In the genomic region with DNA sequence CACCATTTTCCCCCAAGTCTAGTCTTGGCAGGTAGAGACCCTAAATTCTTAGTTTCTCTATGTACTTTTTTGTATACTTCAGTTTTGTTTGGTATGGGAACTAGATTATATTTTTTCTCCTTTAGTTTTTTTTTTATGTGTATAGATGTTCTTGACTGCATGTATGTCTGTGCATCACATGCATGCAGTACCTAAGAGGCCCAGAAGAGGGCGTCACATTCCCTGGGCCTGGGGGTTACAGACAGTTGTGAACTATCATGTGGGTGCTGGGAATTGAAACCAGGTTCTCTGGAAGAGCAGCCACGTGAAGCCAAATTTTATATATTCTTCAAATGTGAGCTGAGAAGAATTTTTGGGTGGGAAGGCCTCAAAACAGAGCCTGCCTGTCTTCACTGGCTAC, we compare ENCODE assay signal across 23 mouse cellular contexts. TPM values are rescaled to one million over a fixed set of nuclear protein-coding genes. Genes with fewer than 3 reads are reported as not detected.
A peak's percentile ranks its signal among the peaks of the same experiment; 100 is the strongest.
DNase-seq lines count a peak whose midpoint lies in the region; ATAC-seq and TF ChIP-seq lines count a peak whose summit lies in the region.
"Had no signal": no experiment of that assay in that cellular context is flagged by ENCODE, and none has a peak within 500 bp of the region (broad histone marks: within the 10 kb centered on the region; RNA-seq: fewer than 3 reads in every experiment).

No protein-coding gene starts in this region.

- H3K27me3 ChIP-seq in heart, adult 2 months (ENCODE audit: control insufficient read depth, insufficient read depth, low read length): no peaks in the 10 kb centered on the region
- peaks cover 7% of the 10 kb centered on the region; the same call in 1 of the 2 replicates for H3K27me3 ChIP-seq in heart, embryonic 10.5 days (ENCODE audit: insufficient read depth, poor library complexity, severe bottlenecking)
- H3K27me3 ChIP-seq in liver, embryonic 14.5 days (ENCODE audit: control insufficient read depth, insufficient read depth, low read length): no peaks in the 10 kb centered on the region
- H3K27me3 ChIP-seq in ES-Bruce4 (ENCODE audit: control insufficient read depth, insufficient read depth, low read length, poor library complexity, severe bottlenecking): no peaks in the 10 kb centered on the region

- DNase-seq in heart, adult 2 months: no peak
- no peak for DNase-seq in heart, embryonic 10.5 days (ENCODE audit: low spot score)
- DNase-seq in liver, embryonic 14.5 days (ENCODE audit: low read depth in 3 of 3, low spot score in 3 of 3): no peak
- DNase-seq in liver: no peak
- DNase-seq in naive thymus-derived CD4-positive, alpha-beta T cell, adult 2 months (ENCODE audit: low read depth): peak; percentile 17
- no peak for DNase-seq in adipocyte (ENCODE audit: low spot score)
- DNase-seq in embryo, embryonic 9.5 days (ENCODE audit: extremely low spot score): no peak
- DNase-seq: adrenal gland, postnatal 36 days; cerebellum, adult 8-10 months; heart, adult 11 months; kidney, adult 8-10 months; kidney, postnatal 14 days; right cerebral cortex, adult 18-20 months; thymus, adult 2 months had no signal

- ATAC-seq in liver, embryonic 14.5 days (ENCODE audit: insufficient read depth): no peak
- ATAC-seq: hindbrain, embryonic 16.5 days had no signal

- no peak overlapping the region for H3K4me2 ChIP-seq in liver, embryonic 14.5 days (ENCODE audit: low read depth)
- H3K4me2 ChIP-seq: forebrain, embryonic 12.5 days had no signal

- TF ChIP-seq EP300 in heart, adult 2 months (IDR thresholded peaks at IDR 0.05; ENCODE audit: insufficient read depth, low read depth, low read length): no peak
- TF ChIP-seq EP300 in liver, embryonic 14.5 days (IDR thresholded peaks at IDR 0.05; ENCODE audit: low read depth): no peak
- no peak for TF ChIP-seq EP300 in ES-Bruce4 (IDR thresholded peaks at IDR 0.05; ENCODE audit: insufficient read depth, low read depth, low read length)

- H3K27ac ChIP-seq in heart, adult 2 months: no peak overlapping the region
- H3K27ac ChIP-seq in heart, embryonic 10.5 days: no peak overlapping the region
- H3K27ac ChIP-seq in liver, embryonic 14.5 days: no peak overlapping the region
- H3K27ac ChIP-seq in ES-Bruce4 (ENCODE audit: insufficient read depth, low read length): no peak overlapping the region
- H3K27ac ChIP-seq: forebrain, embryonic 12.5 days; midbrain, embryonic 10.5 days had no signal

- no peak overlapping the region for H3K9ac ChIP-seq in heart, adult 2 months (ENCODE audit: low read depth, low read length)
- H3K9ac ChIP-seq in liver, embryonic 14.5 days (replicated peaks): no peak overlapping the region
- no peak overlapping the region for H3K9ac ChIP-seq in ES-Bruce4 (ENCODE audit: low read depth, poor library complexity, severe bottlenecking)
- H3K9ac ChIP-seq: forebrain, embryonic 12.5 days had no signal

- H3K4me3 ChIP-seq in heart, adult 2 months: no peak overlapping the region
- no peak overlapping the region for H3K4me3 ChIP-seq in heart, embryonic 10.5 days
- H3K4me3 ChIP-seq in liver, embryonic 14.5 days (ENCODE audit: insufficient read depth in 1 of 2, low read depth in 2 of 2, low read length in 2 of 2): no peak overlapping the region
- H3K4me3 ChIP-seq in ES-Bruce4 (ENCODE audit: low read depth, low read length): no peak overlapping the region
- H3K4me3 ChIP-seq: forebrain, embryonic 12.5 days; midbrain, embryonic 10.5 days had no signal

- no peaks in the 10 kb centered on the region for H3K36me3 ChIP-seq in heart, adult 2 months (ENCODE audit: control insufficient read depth, insufficient read depth, low read length)
- H3K36me3 ChIP-seq in heart, embryonic 10.5 days: no peaks in the 10 kb centered on the region
- no peaks in the 10 kb centered on the region for H3K36me3 ChIP-seq in liver, embryonic 14.5 days (replicated peaks; ENCODE audit: control insufficient read depth, insufficient read depth, low read depth)
- no peaks in the 10 kb centered on the region for H3K36me3 ChIP-seq in ES-Bruce4 (ENCODE audit: control insufficient read depth, insufficient read depth, low read length, poor library complexity, severe bottlenecking)
- H3K36me3 ChIP-seq: forebrain, embryonic 12.5 days; midbrain, embryonic 10.5 days had no signal

- no peaks in the 10 kb centered on the region for H3K9me3 ChIP-seq in heart, embryonic 10.5 days
- no peaks in the 10 kb centered on the region for H3K9me3 ChIP-seq in liver, embryonic 14.5 days (ENCODE audit: control insufficient read depth, low read length)
- no peaks in the 10 kb centered on the region for H3K9me3 ChIP-seq in ES-Bruce4 (replicated peaks; ENCODE audit: control insufficient read depth, insufficient read depth, low read length, poor library complexity, severe bottlenecking)
- H3K9me3 ChIP-seq: forebrain, embryonic 12.5 days; midbrain, embryonic 10.5 days had no signal

- no peaks in the 10 kb centered on the region for H3K4me1 ChIP-seq in heart, adult 2 months (ENCODE audit: control insufficient read depth, insufficient read depth, low read length)
- no peaks in the 10 kb centered on the region for H3K4me1 ChIP-seq in heart, embryonic 10.5 days
- no peaks in the 10 kb centered on the region for H3K4me1 ChIP-seq in liver, embryonic 14.5 days (replicated peaks; ENCODE audit: control insufficient read depth in 2 of 2, insufficient read depth in 2 of 2, low read length in 1 of 2)
- no peaks in the 10 kb centered on the region for H3K4me1 ChIP-seq in ES-Bruce4 (ENCODE audit: control insufficient read depth, insufficient read depth, low read length)
- H3K4me1 ChIP-seq: forebrain, embryonic 12.5 days; midbrain, embryonic 10.5 days had no signal

- H3K79me2 ChIP-seq in heart, adult 2 months (replicated peaks; ENCODE audit: control insufficient read depth, insufficient read depth, low read length): no peaks in the 10 kb centered on the region

- TF ChIP-seq CTCF in heart, adult 2 months (IDR thresholded peaks at IDR 0.05): peak; percentile 45
- peak; percentile 38 for TF ChIP-seq CTCF in liver, embryonic 14.5 days (IDR thresholded peaks at IDR 0.05; ENCODE audit: low read depth)
- peak; percentile 14 for TF ChIP-seq CTCF in ES-Bruce4 (IDR thresholded peaks at IDR 0.05; ENCODE audit: low read depth, low read length)

- 56% methylated on average over 2 of the region's 2 CpGs for WGBS in heart, adult 2 months
- 48% methylated on average over 2 of the region's 2 CpGs for WGBS in heart, embryonic 10.5 days
- WGBS in liver, embryonic 14.5 days (ENCODE audit: insufficient replicate concordance): 42% methylated on average over 2 of the region's 2 CpGs

- intact Hi-C loops in heart, adult 2 months (cut with DNase I): loop anchor here (5.0 kb wide), 1 partner anchor 63 kb away; no protein-coding TSS in a partner anchor

- no peak for TF ChIP-seq POLR2A in heart, adult 2 months (IDR thresholded peaks at IDR 0.05; ENCODE audit: insufficient read depth, low read depth, low read length)
- no peak for TF ChIP-seq POLR2A in ES-Bruce4 (IDR thresholded peaks at IDR 0.05; ENCODE audit: insufficient read depth, low read length)

RNA-seq across cellular contexts. Expression of gene Trpv1, which starts 14.4 kb away (rescaled TPM):
- total RNA-seq in heart, adult 2 months (2021): under 1 TPM; 0.08 to 0.11 TPM
- polyA plus RNA-seq in heart, adult 2 months (2012; rRNA removed): 0.21 and 0.29 TPM in 2 replicates
- polyA plus RNA-seq in heart, embryonic 10.5 days (2016; fragmentation: Nextera tagmentation; extraction: Ambion mirVana): not detected in 2 replicates
- polyA plus RNA-seq in liver, embryonic 14.5 days (2012; rRNA removed): 0.03 TPM in 1 of 2 replicates, not detected in the other
- polyA plus RNA-seq in liver, embryonic 14.5 days (2014; fragmentation: Nextera tagmentation; extraction: Ambion mirVana): not detected in 2 replicates
- polyA plus RNA-seq in ES-Bruce4 (2011; ENCODE audit: insufficient read depth, insufficient read length, low read depth, missing spikeins): not detected in 2 replicates
- total RNA-seq: common myeloid progenitor, adult 5-6 weeks; hematopoietic stem cell, adult 5-6 weeks; layer of hippocampus, adult 8-10 months had no signal
- polyA plus RNA-seq: forebrain, embryonic 12.5 days; heart, embryonic 14.5 days; midbrain, embryonic 10.5 days; neural tube, embryonic 11.5 days had no signal

RNA-seq across cellular contexts. Expression of gene Shpk, which starts 20.4 kb away (rescaled TPM):
- 1 to 10 TPM in 1 of 2 experiments, under 1 TPM in 1; 0.97 to 1.1 TPM for total RNA-seq in heart, adult 2 months (2021)
- 2.2 and 2.8 TPM in 2 replicates for polyA plus RNA-seq in heart, adult 2 months (2012; rRNA removed)
- 0.54 and 0.62 TPM in 2 replicates for polyA plus RNA-seq in heart, embryonic 10.5 days (2016; fragmentation: Nextera tagmentation; extraction: Ambion mirVana)
- polyA plus RNA-seq in liver, embryonic 14.5 days (2012; rRNA removed): 1.6 and 2.0 TPM in 2 replicates
- 1.5 and 2.4 TPM in 2 replicates for polyA plus RNA-seq in liver, embryonic 14.5 days (2014; fragmentation: Nextera tagmentation; extraction: Ambion mirVana)
- 0.93 and 0.94 TPM in 2 replicates for polyA plus RNA-seq in ES-Bruce4 (2011; ENCODE audit: insufficient read depth, insufficient read length, low read depth, missing spikeins)

RNA-seq across cellular contexts. Expression of gene Ctns, which starts 20.8 kb away (rescaled TPM):
- 10 to 100 TPM; 10.7 to 11.8 TPM for total RNA-seq in heart, adult 2 months (2021)
- 12.7 and 15.4 TPM in 2 replicates for polyA plus RNA-seq in heart, adult 2 months (2012; rRNA removed)
- 11.9 and 14.0 TPM in 2 replicates for polyA plus RNA-seq in heart, embryonic 10.5 days (2016; fragmentation: Nextera tagmentation; extraction: Ambion mirVana)
- polyA plus RNA-seq in liver, embryonic 14.5 days (2012; rRNA removed): 4.5 and 5.3 TPM in 2 replicates
- 4.8 and 6.8 TPM in 2 replicates for polyA plus RNA-seq in liver, embryonic 14.5 days (2014; fragmentation: Nextera tagmentation; extraction: Ambion mirVana)
- polyA plus RNA-seq in ES-Bruce4 (2011; ENCODE audit: insufficient read depth, insufficient read length, low read depth, missing spikeins): 15.3 and 15.4 TPM in 2 replicates

RNA-seq across cellular contexts. Expression of gene Tax1bp3, which starts 42.8 kb away (rescaled TPM):
- 10 to 100 TPM; 45.0 to 48.5 TPM for total RNA-seq in heart, adult 2 months (2021)
- polyA plus RNA-seq in heart, adult 2 months (2012; rRNA removed): 60.4 and 63.0 TPM in 2 replicates
- polyA plus RNA-seq in heart, embryonic 10.5 days (2016; fragmentation: Nextera tagmentation; extraction: Ambion mirVana): 249 and 253 TPM in 2 replicates
- 10.8 and 11.6 TPM in 2 replicates for polyA plus RNA-seq in liver, embryonic 14.5 days (2012; rRNA removed)
- 25.8 and 26.7 TPM in 2 replicates for polyA plus RNA-seq in liver, embryonic 14.5 days (2014; fragmentation: Nextera tagmentation; extraction: Ambion mirVana)
- polyA plus RNA-seq in ES-Bruce4 (2011; ENCODE audit: insufficient read depth, insufficient read length, low read depth, missing spikeins): 36.2 and 37.1 TPM in 2 replicates

RNA-seq across cellular contexts. Expression of gene Emc6, which starts 42.8 kb away (rescaled TPM):
- total RNA-seq in heart, adult 2 months (2021): 10 to 100 TPM; 80.5 to 98.5 TPM
- 50.5 and 54.3 TPM in 2 replicates for polyA plus RNA-seq in heart, adult 2 months (2012; rRNA removed)
- 107 and 126 TPM in 2 replicates for polyA plus RNA-seq in heart, embryonic 10.5 days (2016; fragmentation: Nextera tagmentation; extraction: Ambion mirVana)
- polyA plus RNA-seq in liver, embryonic 14.5 days (2012; rRNA removed): 38.3 and 40.1 TPM in 2 replicates
- 80.3 and 83.7 TPM in 2 replicates for polyA plus RNA-seq in liver, embryonic 14.5 days (2014; fragmentation: Nextera tagmentation; extraction: Ambion mirVana)
- polyA plus RNA-seq in ES-Bruce4 (2011; ENCODE audit: insufficient read depth, insufficient read length, low read depth, missing spikeins): 51.9 TPM in 2 replicates
